Comparison of ENCODE assay signal across 9 mouse cellular contexts in genomic region chr19:43612501-43612971, GRCm38 (mm10). TPM values are rescaled to one million over a fixed set of nuclear protein-coding genes. Genes with fewer than 3 reads are reported as not detected.
A peak's percentile ranks its signal among the peaks of the same experiment; 100 is the strongest.
DNase-seq lines count a peak whose midpoint lies in the region; ATAC-seq and TF ChIP-seq lines count a peak whose summit lies in the region.
"Had no signal": no experiment of that assay in that cellular context is flagged by ENCODE, and none has a peak within 500 bp of the region (broad histone marks: within the 10 kb centered on the region; RNA-seq: fewer than 3 reads in every experiment).

No protein-coding gene starts in this region.

- H3K4me3 ChIP-seq in neural tube, embryonic 15.5 days (replicated peaks) = no peak overlapping the region; the same call in 1 of the 2 replicates
- H3K4me3 ChIP-seq in forebrain, embryonic 16.5 days (replicated peaks; ENCODE audit: low read length) = peak overlapping the region; percentile 33
- peak overlapping the region; percentile 4; the same call in 1 of the 2 replicates for H3K4me3 ChIP-seq in limb, embryonic 15.5 days
- peak overlapping the region; percentile 33 for H3K4me3 ChIP-seq in stomach, postnatal 0 days (ENCODE audit: low read depth, low read length)

- no peak for TF ChIP-seq CTCF in stomach, postnatal 0 days (IDR thresholded peaks at IDR 0.05; ENCODE audit: low read depth)

- H3K4me2 ChIP-seq in neural tube, embryonic 15.5 days = no peak overlapping the region
- peak overlapping the region; percentile 42 for H3K4me2 ChIP-seq in forebrain, embryonic 16.5 days (ENCODE audit: low read length)
- no peak overlapping the region for H3K4me2 ChIP-seq in limb, embryonic 15.5 days
- H3K4me2 ChIP-seq in stomach, postnatal 0 days (replicated peaks; ENCODE audit: low read depth) = no peak overlapping the region

- no peaks in the 10 kb centered on the region for H3K36me3 ChIP-seq in neural tube, embryonic 15.5 days
- H3K36me3 ChIP-seq in forebrain, embryonic 16.5 days (ENCODE audit: control insufficient read depth, insufficient read depth) = no peaks in the 10 kb centered on the region
- no peaks in the 10 kb centered on the region for H3K36me3 ChIP-seq in limb, embryonic 15.5 days
- no peaks in the 10 kb centered on the region for H3K36me3 ChIP-seq in stomach, postnatal 0 days (ENCODE audit: control insufficient read depth, insufficient read depth, low read length)

- no peak for TF ChIP-seq EP300 in stomach, postnatal 0 days (optimal IDR thresholded peaks at IDR 0.05)

- no peak for ATAC-seq in neural tube, embryonic 15.5 days (ENCODE audit: low FRiP score)
- ATAC-seq in forebrain, embryonic 16.5 days = no peak
- no peak for ATAC-seq in limb, embryonic 15.5 days (ENCODE audit: insufficient number of reproducible peaks, low FRiP score, low TSS enrichment, low read depth)
- no peak for ATAC-seq in stomach, postnatal 0 days (ENCODE audit: low FRiP score, low TSS enrichment)

- no peak overlapping the region for H3K27ac ChIP-seq in neural tube, embryonic 15.5 days (replicated peaks)
- H3K27ac ChIP-seq in forebrain, embryonic 16.5 days (ENCODE audit: low read length) = no peak overlapping the region
- no peak overlapping the region for H3K27ac ChIP-seq in limb, embryonic 15.5 days
- H3K27ac ChIP-seq in stomach, postnatal 0 days (replicated peaks) = no peak overlapping the region

- no peak overlapping the region for H3K9ac ChIP-seq in neural tube, embryonic 15.5 days (replicated peaks)
- no peak overlapping the region; the same call in 1 of the 2 replicates for H3K9ac ChIP-seq in forebrain, embryonic 16.5 days (replicated peaks; ENCODE audit: low read depth, low read length)
- H3K9ac ChIP-seq in limb, embryonic 15.5 days = no peak overlapping the region
- no peak overlapping the region for H3K9ac ChIP-seq in stomach, postnatal 0 days (ENCODE audit: low read length)

- peaks cover 24% of the 10 kb centered on the region for H3K4me1 ChIP-seq in neural tube, embryonic 15.5 days
- H3K4me1 ChIP-seq in forebrain, embryonic 16.5 days (replicated peaks; ENCODE audit: control insufficient read depth, insufficient read depth, low read length) = peaks cover 34% of the 10 kb centered on the region
- peaks cover 45% of the 10 kb centered on the region for H3K4me1 ChIP-seq in limb, embryonic 15.5 days
- H3K4me1 ChIP-seq in stomach, postnatal 0 days (replicated peaks; ENCODE audit: control insufficient read depth, insufficient read depth) = no peaks in the 10 kb centered on the region

- under 1% methylated on average over 23 of the region's 23 CpGs for WGBS in neural tube, embryonic 15.5 days
- whole genome bisulfite sequencing in forebrain, embryonic 16.5 days = under 1% methylated on average over 23 of the region's 23 CpGs
- WGBS in limb, embryonic 15.5 days = 1% methylated on average over 23 of the region's 23 CpGs
- WGBS in stomach, postnatal 0 days = 3% methylated on average over 23 of the region's 23 CpGs

- no peaks in the 10 kb centered on the region for H3K9me3 ChIP-seq in neural tube, embryonic 15.5 days (replicated peaks)
- H3K9me3 ChIP-seq in forebrain, embryonic 16.5 days (ENCODE audit: control insufficient read depth, low read length) = no peaks in the 10 kb centered on the region
- H3K9me3 ChIP-seq in limb, embryonic 15.5 days = no peaks in the 10 kb centered on the region
- no peaks in the 10 kb centered on the region for H3K9me3 ChIP-seq in stomach, postnatal 0 days (ENCODE audit: control insufficient read depth, low read length)

- DNase-seq in neural tube, embryonic 10.5 days (ENCODE audit: extremely low spot score, low spot score) = peak; percentile 72
- DNase-seq in stomach, postnatal 0 days (ENCODE audit: low spot score) = no peak
- DNase-seq in Muller cell, postnatal 12 days (ENCODE audit: inconsistent ontology term) = no peak
- DNase-seq in frontal cortex, postnatal 25 days (ENCODE audit: low spot score in 2 of 2) = no peak
- no peak for DNase-seq in urinary bladder, postnatal 10 days (ENCODE audit: low spot score)

- peaks cover 75% of the 10 kb centered on the region for H3K27me3 ChIP-seq in neural tube, embryonic 15.5 days (replicated peaks)
- H3K27me3 ChIP-seq in forebrain, embryonic 16.5 days (replicated peaks; ENCODE audit: control insufficient read depth, insufficient read depth, low read length) = peaks cover 36% of the 10 kb centered on the region
- peaks cover 92% of the 10 kb centered on the region for H3K27me3 ChIP-seq in limb, embryonic 15.5 days
- H3K27me3 ChIP-seq in stomach, postnatal 0 days (ENCODE audit: control insufficient read depth, insufficient read depth, low read length) = peaks cover 42% of the 10 kb centered on the region

RNA-seq across cellular contexts. Expression of gene Nkx2-3, which starts 0.4 kb away (rescaled TPM):
- polyA plus RNA-seq in neural tube, embryonic 15.5 days (2015; fragmentation: Nextera tagmentation; extraction: Ambion mirVana) = 5.5 TPM in 1 of 2 replicates, not detected in the other
- polyA plus RNA-seq in forebrain, embryonic 16.5 days (2015; fragmentation: Nextera tagmentation; extraction: Ambion mirVana) = 2.2 and 2.7 TPM in 2 replicates
- polyA plus RNA-seq in limb, embryonic 15.5 days (2015; fragmentation: Nextera tagmentation; extraction: Ambion mirVana) = not detected in 2 replicates
- polyA plus RNA-seq in stomach, postnatal 0 days (2015; fragmentation: Nextera tagmentation; extraction: Ambion mirVana) = 5.4 and 5.7 TPM in 2 replicates
- polyA plus RNA-seq: lung, embryonic 16.5 days had no signal
